Mouse (Mus musculus) fibroblast of lung, adult 2 months (primary cell): Measurements from ENCODE around the gene Vcpkmt.

Experiments used
- DNase-seq: peaks from one replicate; pipeline ENCODE4 v3.0.0-alpha.2; 2011; ENCODE audit warnings: low read depth

Vcpkmt gene

GRCm38 (mm10) chr12:69537675-69538361 lies 45.0 kb downstream of the Vcpkmt start:
- peak; percentile 79 for DNase-seq

DNA sequence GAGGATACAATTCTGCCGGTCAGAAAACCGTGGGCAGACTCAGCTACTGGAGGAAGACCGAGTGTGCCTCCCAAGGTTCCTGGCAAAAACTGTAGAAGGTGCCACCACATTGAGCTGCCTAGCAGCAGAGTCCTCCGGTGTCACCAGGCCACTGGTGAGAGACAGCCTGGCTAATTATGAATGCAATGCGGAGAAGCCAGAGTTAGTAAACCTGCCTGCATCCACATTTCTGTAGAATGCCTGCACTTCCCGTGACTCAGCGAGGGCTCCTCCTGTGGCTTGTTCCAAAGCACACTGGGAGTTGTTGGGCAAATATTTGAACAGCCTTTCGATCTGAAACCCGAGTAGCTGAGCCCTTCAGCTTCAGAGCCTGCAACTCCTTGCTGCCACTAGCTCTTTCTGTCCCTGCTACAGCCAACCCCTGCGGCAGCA lies 45.6 kb downstream of the Vcpkmt start:
- DNase-seq = peak; percentile 86

DNA sequence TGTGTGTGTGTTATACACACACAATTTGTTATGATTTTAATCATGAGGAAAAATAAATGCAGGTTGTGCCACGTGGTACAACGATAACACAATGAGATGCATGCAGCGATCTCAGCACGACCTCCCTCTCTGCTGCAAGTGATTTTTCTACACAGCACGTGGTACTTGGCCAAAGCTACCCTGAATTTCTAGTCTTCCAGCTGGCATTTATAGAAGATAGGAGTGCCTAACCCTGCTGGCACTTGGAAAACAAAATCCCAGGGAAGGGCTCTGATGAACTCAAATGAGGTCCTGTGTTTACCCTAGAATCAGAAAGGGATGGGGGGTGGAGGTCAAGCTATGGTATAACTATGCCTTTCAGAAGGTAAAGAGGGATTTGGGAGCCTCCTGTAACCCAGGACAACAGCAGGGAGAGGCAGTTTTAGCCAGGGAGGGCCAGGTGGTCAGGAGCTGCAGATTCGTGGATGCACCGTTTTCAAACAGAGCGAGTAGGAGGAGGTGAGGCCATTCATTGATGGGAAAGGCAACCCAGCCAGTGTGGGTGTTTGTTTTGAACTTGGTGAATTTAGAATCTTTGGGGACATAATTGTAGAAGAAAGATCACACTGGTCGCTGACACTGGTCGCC lies 46.1 kb downstream of the Vcpkmt start:
- DNase-seq = no peak

GRCm38 (mm10) chr12:69533237-69533636 lies 49.6 kb downstream of the Vcpkmt start:
- no peak for DNase-seq

DNA sequence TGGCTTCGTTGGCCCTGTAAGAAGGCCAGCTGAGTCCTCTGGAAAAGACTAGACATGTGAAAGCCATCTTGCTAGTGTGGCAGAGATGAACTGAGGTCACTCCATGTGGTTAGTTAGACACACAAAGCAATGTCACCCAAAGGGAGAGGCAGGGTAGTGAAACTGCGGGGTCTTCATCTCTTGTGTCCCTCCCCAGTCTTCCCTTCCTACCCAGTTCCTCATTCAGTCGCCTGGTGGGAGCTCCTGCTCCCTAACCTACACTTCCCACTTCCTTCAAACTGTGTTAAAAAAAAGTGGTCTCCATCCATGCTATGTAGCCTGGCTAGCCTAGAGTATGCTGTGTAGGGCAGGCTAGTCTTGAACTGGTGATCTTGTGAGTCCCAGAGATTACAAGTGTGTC lies 50.3 kb downstream of the Vcpkmt start:
- DNase-seq = no peak

DNA sequence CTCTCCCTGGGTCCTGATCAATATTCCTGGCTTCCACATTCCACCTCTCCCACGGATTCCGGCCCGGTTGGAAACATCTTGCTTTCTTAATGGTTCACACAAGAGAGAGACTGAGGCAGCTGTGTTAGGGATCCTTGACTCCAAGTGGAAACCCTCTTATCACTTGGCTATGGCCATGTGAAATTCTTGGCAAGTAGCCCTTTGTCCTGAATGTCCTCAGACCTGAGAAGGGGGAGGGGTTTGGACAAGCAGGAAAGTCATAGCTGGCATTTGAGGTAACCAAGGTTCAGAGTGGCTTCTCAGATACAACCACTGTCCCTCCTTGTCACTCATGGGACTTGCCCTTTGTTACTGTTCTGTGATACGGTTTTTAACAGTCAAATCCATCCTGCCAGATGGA lies 50.7 kb downstream of the Vcpkmt start:
- DNase-seq = no peak

- DNase-seq = no peak
Measured at GRCm38 (mm10) chr12:69529694-69530403, 53.0 kb downstream of the Vcpkmt start.

DNA sequence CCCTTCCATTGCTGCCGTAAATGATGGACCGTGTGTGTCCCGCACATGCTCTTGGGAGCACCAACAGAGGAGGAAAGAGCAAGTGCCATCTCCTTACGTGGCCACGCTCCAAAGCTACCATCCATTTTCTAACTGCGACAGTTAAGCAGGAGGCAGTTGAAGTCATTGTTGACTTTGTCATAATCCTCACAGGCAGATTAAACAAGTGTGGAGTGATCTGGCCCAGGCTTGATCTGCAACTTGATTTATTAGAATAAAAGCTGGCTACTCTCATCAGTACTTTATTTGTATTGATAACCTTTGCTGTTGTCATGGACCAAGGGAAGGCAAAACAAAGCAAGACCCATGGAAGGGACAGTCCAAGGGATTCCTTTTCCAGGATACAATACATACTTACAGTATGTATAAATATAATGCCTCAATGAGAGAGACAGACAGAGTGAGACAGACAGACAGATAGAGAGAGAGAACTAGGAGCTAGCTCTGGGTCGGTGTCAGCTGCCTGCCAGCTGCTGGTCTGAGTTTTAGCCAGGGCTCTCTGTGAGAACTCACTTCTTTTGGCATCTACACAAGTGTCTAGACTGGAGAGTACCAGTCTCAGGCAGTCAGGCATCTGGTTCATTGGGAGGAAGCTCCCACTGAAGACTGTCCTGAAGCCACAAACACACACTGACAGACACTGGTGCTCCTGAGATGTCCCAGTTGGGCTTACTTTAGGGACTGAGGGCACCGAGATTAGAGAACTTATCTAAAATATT lies 54.4 kb downstream of the Vcpkmt start:
- peak; percentile 35 for DNase-seq
